Mouse (Mus musculus) lung, postnatal 36 days (tissue): ENCODE measurements around the gene Ubr4.

ENCODE experiments used
- DNase-seq: peaks from one replicate; pipeline ENCODE4 v3.0.0; 2022; ENCODE audit warnings: mixed read lengths

Ubr4 gene

GRCm38 (mm10) chr4:139351931-139352711 is at the start of gene Ubr4, which contains the start of the genes Mrto4 and Emc1:
TSS of gene Ubr4 (plus strand) at chr4:139352609.
TSS of gene Mrto4 (minus strand) at chr4:139352576.
TSS of gene Emc1 (plus strand) at chr4:139352587.
- DNase-seq = peak; percentile 88

GRCm38 (mm10) chr4:139305521-139305920 is 46.9 kb upstream of the Ubr4 start:
- no peak for DNase-seq

DNA sequence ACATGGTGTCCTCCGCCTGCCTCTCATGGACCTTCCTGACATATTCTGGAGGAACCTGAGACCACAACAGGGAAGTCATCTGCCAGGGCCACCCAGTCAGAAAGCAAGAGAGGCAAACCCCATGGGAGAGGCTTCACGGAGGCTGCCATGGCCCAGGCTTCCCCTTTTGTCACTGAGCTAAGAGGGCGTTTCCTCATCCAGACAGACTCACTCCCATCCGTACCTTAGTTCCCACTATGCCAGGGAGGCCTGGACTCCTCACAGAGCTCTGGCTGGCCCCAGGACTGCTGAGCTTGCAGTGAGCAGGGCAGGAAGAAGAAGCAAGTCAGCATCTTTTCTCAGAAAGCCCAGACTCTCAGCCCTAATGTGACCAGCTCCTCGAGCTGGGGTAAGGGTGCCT is 44.5 kb upstream of the Ubr4 start:
- DNase-seq = peak; percentile 59

GRCm38 (mm10) chr4:139309651-139310050 is 42.8 kb upstream of the Ubr4 start:
- no peak for DNase-seq

DNA sequence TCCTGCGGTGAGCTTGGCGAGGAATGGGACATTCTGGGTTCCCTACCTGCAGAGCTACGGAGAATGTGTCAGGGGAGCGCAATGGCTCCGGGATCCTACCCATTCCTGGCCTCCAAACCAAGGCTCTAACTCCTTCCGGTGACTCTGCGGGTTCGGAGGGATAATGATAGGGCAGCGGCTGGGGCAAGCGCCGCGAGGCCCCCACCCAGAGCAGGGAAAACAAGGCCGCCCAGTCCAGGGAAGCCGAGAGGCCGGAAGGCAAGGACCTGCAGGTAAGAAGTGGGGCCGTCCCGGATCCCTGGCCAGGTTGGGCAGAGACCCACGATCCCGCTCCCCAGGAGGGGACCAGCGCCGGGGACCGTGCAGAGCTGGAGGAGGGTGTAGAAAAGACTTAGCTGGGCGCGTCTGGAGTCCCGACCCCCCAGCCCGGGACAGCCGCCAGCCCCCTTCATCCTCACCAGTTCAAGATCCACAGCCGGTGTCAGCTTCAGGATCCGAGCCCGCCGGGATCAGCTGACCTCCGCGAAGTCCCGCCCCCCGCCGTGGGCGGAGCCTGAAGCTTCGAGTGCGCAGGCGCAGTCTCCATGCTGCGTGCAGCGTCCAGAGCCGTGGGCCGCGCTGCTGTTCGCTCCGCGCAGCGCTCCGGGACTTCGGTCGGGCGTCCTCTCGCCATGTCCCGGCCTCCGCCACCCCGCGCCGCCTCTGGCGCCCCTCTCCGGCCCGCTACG is 42.1 kb upstream of the Ubr4 start, which contains the start of the genes Pqlc2 and Akr7a5:
Gene Pqlc2, minus strand, starts transcription at position 538 of the 728 bp plus-strand sequence.
Gene Akr7a5, plus strand, starts transcription at position 574 of the 728 bp plus-strand sequence.
- peak; percentile 98 for DNase-seq

GRCm38 (mm10) chr4:139310899-139311701 is 41.3 kb upstream of the Ubr4 start:
- no peak for DNase-seq

- DNase-seq = no peak
These were observed 40.7 kb upstream of the Ubr4 start for GRCm38 (mm10) chr4:139311707-139312106.

GRCm38 (mm10) chr4:139312632-139313031 is 39.8 kb upstream of the Ubr4 start:
- peak; percentile 64 for DNase-seq

DNA sequence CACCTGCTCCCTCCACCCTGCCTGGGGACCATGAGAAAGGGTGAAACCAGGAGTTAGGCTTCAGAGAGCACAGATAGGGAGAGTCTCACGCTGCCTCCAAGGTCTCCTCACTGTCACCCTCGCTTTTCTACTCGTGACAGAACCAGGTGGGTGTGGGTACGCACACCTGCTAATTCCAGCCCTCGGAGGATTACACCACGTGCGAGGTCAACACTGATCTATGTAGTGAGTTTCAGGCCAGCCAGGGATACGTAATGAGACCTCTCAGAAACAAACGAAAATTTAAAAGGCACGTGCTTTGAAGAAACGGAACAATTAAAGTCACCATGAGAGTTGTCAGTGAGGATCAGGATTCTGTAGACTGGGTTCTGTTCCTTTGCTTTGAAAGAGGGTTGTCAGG is 34.0 kb upstream of the Ubr4 start:
- no peak for DNase-seq

GRCm38 (mm10) chr4:139319740-139320139 is 32.7 kb upstream of the Ubr4 start:
- DNase-seq = no peak

- DNase-seq = peak; percentile 92
These were observed 21.8 kb upstream of the Ubr4 start for GRCm38 (mm10) chr4:139330605-139331004.

- no peak for DNase-seq
These were observed 17.6 kb upstream of the Ubr4 start for GRCm38 (mm10) chr4:139334631-139335295.

- no peak for DNase-seq
These were observed 16.9 kb upstream of the Ubr4 start for GRCm38 (mm10) chr4:139335507-139335906.

DNA sequence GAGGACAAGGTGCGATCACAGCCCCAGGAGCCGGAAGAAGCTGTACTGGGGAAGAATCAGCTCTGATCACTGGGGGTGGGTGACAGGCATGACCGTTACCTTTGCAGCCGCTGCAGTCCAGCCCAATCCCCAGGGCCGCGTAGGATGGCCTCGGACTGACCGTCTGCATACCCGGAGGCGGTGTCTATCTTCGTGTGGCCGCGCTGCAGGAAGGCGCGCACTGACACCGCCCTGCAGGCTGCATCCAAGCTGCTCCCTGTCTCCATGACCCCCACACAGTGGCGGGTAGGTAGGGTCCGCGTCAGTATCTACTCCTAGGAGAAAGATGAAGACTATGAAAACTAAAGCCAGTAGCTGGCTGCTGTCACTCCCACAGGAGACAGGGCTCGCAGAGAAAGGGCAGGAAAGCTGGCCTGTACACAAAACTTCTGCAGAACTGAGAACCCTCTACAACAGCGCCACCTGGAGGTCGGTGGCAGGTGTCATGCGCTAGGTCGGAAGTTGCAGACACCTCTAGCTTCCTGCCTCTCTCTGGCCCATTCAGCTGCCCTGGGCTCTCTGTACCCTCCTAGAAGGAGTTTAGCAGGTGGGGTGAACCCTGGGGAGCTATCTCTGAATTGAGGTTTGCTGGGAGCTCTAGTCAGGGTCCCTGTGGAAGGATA is 15.5 kb upstream of the Ubr4 start:
- peak; percentile 84 for DNase-seq

- no peak for DNase-seq
These were observed 14.3 kb upstream of the Ubr4 start for GRCm38 (mm10) chr4:139338145-139338544.

- no peak for DNase-seq
These were observed 11.6 kb upstream of the Ubr4 start for GRCm38 (mm10) chr4:139340835-139341234.

GRCm38 (mm10) chr4:139341556-139342233 is 10.7 kb upstream of the Ubr4 start:
- DNase-seq = peak; percentile 60

DNA sequence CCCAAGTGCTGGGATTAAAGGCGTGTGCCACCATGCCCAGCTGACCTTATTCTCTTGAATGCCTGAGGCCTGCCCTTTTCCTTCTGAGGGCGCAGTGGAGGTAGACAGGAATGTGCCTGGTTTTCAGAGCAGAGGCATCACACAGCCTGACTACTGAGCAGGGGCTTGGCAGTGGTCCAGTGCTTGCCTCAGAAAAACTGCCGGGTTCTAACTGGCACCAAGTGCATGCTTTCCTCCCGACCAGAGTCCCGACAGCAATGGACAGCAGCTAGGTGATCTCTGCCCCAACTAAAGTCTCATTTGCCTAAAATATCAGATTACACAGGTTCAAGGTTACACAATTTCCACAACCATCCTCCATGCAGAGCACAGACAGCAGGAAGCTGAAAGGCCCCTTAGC is 8.7 kb upstream of the Ubr4 start:
- no peak for DNase-seq

DNA sequence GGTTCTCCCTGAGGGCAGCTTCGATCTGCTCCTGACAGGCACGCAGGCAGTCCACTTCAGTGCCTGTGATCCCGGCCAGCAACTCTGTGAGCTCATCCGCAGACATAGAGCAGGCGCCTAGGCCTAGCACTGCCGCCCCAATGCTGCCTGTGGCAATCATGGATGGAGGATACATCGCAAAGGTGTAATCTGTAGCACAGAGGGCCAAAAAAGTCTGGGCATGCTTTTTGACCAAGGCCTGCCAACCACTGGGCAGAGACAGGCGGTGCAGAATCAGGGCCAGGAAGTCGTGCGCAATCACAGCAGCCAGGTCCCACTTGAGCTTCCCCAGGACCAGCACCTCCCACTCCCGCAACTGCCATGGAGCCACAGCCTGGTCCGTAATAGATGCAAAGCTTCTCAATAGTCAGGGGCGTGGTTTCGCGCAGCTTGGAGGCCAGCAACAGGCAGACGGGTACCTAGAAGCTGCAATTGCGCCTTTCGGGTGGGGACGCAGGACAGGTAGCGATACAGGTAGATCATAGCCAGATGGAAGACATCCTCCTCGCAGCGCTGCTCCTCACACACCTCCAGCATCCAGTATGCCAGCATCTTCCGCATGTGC is 6.9 kb upstream of the Ubr4 start:
- DNase-seq = no peak

GRCm38 (mm10) chr4:139352832-139353231 is 423 bp downstream of the Ubr4 start:
- DNase-seq = no peak

DNA sequence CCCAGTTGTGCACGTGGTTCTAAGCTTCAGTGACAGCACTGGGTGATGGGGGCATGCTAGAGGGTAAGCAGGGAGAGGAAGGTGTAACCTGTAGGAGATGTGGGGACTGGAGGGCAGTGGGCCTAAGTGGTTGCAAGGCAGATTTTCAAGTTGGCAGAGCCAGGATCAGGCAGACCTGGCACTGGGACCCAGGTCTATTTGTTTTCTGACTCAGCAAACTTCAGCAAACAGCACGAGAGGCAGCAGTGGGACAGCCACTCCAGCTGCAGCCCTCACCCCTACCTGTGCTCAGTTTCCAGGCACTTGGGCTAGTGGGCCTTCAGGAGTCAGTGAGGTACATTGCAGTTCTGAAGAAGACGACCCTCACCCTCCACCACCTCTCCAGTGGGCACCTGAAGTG is 4.8 kb downstream of the Ubr4 start:
- peak; percentile 46 for DNase-seq
